Mouse (Mus musculus): ENCODE results near the gene Mdc1.

- TF ChIP-seq CTCF (IDR thresholded peaks at IDR 0.05; ENCODE audit: borderline replicate concordance, insufficient read depth, low read length) (0 out of 2 replicates have a peak, but pooled peaks have one; percentile 10), POLR2A (IDR thresholded peaks at IDR 0.05; ENCODE audit: low read depth, low read length) (peak; percentile 40; the same call in 1 of the 2 replicates)
Measured at GRCm38 (mm10) chr17:35836178-35836965, 4.9 kb upstream of the Mdc1 start.

Data from embryonic fibroblast, embryonic 13.5 days (primary cell).